Mouse (Mus musculus) ES-E14 (cell line): ENCODE measurements around the gene Ctsc.

Experiments
- CHD2 ChIP-seq: IDR thresholded peaks from 2 replicates; pipeline ENCODE4 v1.6.1; 2014; ENCODE audit warnings: mild to moderate bottlenecking, low read depth, low read length, inconsistent platforms
- HCFC1 ChIP-seq: IDR thresholded peaks from 2 replicates; pipeline ENCODE4 v1.6.1; 2012; ENCODE audit warnings: low read length, inconsistent platforms, borderline replicate concordance; ENCODE audit not compliant: insufficient read depth
- MAFK ChIP-seq: IDR thresholded peaks from 2 replicates; pipeline ENCODE4 v1.6.1; 2014; ENCODE audit warnings: mild to moderate bottlenecking, low read depth, low read length, inconsistent platforms; ENCODE audit not compliant: insufficient read depth
- ZC3H11A ChIP-seq: IDR thresholded peaks from 2 replicates; pipeline ENCODE4 v1.6.1; 2012; ENCODE audit warnings: low read depth, mild to moderate bottlenecking, inconsistent platforms, low read length, borderline replicate concordance
- ZNF384 ChIP-seq: IDR thresholded peaks from 2 replicates; pipeline ENCODE4 v1.6.1; 2012; ENCODE audit warnings: low read depth, low read length, inconsistent platforms

DNA sequence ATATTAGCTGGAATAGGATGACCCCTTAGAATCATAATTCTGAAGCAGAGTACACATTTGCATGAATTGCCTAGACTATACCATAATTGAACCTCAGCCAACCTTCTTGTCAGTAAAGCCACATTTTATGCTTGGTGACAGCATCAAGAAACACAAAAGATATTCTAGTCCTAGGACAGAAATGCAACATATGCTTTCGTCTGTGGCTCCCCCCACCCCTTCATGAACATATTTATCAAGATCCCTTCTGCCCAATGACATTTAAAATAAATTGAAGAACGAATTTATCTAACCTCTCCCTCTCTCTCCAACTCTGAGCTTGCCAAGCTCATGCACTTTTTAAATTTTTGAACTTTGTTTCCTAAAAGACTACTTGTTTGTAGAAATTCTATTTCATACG is 38.5 kb downstream of the Ctsc start:
- TF ChIP-seq CHD2 (no peak), ZC3H11A (no peak), ZNF384 (no peak), MAFK (no peak), HCFC1 (no peak)
